Mouse (Mus musculus): Measurements from ENCODE around the gene Sgms1. TPM values are rescaled to one million over a fixed set of nuclear protein-coding genes. Genes with fewer than 3 reads are reported as not detected.
A peak's percentile ranks its signal among the peaks of the same experiment; 100 is the strongest.
"Not testable (repeated sequence)": the region's sequence is repeated elsewhere in the genome, so short reads cannot be mapped to it uniquely, and the experiment has no call there.

Sgms1 gene
- polyA plus RNA-seq, 1 experiment from 2014 or later, result 15.7 TPM

- H3K9ac ChIP-seq (replicated peaks); H3K36me3 ChIP-seq; H3K9me3 ChIP-seq; H3K4me2 ChIP-seq (replicated peaks); ATAC-seq (replicated peaks); H3K4me1 ChIP-seq; H3K4me3 ChIP-seq; H3K27me3 ChIP-seq; H3K27ac ChIP-seq (replicated peaks): not testable (repeated sequence)
- WGBS, result 88% methylated on average over 1 of the region's 1 CpGs
Observed at GRCm38 (mm10) chr19:32317347-32317746, 72.2 kb downstream of the Sgms1 start.

- no peaks in the 10 kb centered on the region for H3K27me3 ChIP-seq
- 88% methylated on average over 4 of the region's 4 CpGs for WGBS
Observed at GRCm38 (mm10) chr19:32313304-32313703, 76.2 kb downstream of the Sgms1 start.

GRCm38 (mm10) chr19:32311762-32312161, 77.8 kb downstream of the Sgms1 start:
- Histone ChIP-seq H3K4me3 (no peak overlapping the region), H3K9ac (replicated peaks) (no peak overlapping the region), H3K4me2 (replicated peaks) (no peak overlapping the region), H3K36me3 (no peaks in the 10 kb centered on the region), H3K27ac (replicated peaks) (no peak overlapping the region), H3K9me3 (no peaks in the 10 kb centered on the region), H3K27me3 (no peaks in the 10 kb centered on the region), H3K4me1 (no peaks in the 10 kb centered on the region)
- WGBS, result 91% methylated on average over 5 of the region's 5 CpGs
- ATAC-seq (replicated peaks), result no peak

More at GRCm38 (mm10) chr19:32313304-32313703, 76.2 kb downstream of the Sgms1 start:
- Histone ChIP-seq H3K36me3 (no peaks in the 10 kb centered on the region), H3K9me3 (no peaks in the 10 kb centered on the region), H3K4me1 (no peaks in the 10 kb centered on the region), H3K27ac (replicated peaks) (no peak overlapping the region), H3K4me3 (no peak overlapping the region), H3K9ac (replicated peaks) (no peak overlapping the region), H3K4me2 (replicated peaks) (no peak overlapping the region)
- no peak for ATAC-seq (replicated peaks)

- H3K4me3 ChIP-seq, result no peak overlapping the region
- no peaks in the 10 kb centered on the region for H3K36me3 ChIP-seq
- ATAC-seq (replicated peaks), result no peak
- no peak overlapping the region for H3K27ac ChIP-seq (replicated peaks)
- H3K9me3 ChIP-seq, result no peaks in the 10 kb centered on the region
- H3K9ac ChIP-seq (replicated peaks), result no peak overlapping the region
- H3K4me1 ChIP-seq, result no peaks in the 10 kb centered on the region
- no peaks in the 10 kb centered on the region for H3K27me3 ChIP-seq
- no peak overlapping the region for H3K4me2 ChIP-seq (replicated peaks)
- 90% methylated on average over 3 of the region's 3 CpGs for WGBS
Observed at GRCm38 (mm10) chr19:32311063-32311462, 78.5 kb downstream of the Sgms1 start.

GRCm38 (mm10) chr19:32310483-32310882, 79.0 kb downstream of the Sgms1 start:
- Histone ChIP-seq H3K36me3 (no peaks in the 10 kb centered on the region), H3K4me1 (no peaks in the 10 kb centered on the region), H3K9ac (replicated peaks) (no peak overlapping the region), H3K4me2 (replicated peaks) (no peak overlapping the region), H3K27me3 (no peaks in the 10 kb centered on the region), H3K9me3 (no peaks in the 10 kb centered on the region), H3K4me3 (no peak overlapping the region), H3K27ac (replicated peaks) (no peak overlapping the region)
- no peak for ATAC-seq (replicated peaks)
- WGBS, result 94% methylated on average over 5 of the region's 5 CpGs

GRCm38 (mm10) chr19:32309346-32309745, 80.2 kb downstream of the Sgms1 start:
- Histone ChIP-seq H3K9ac (replicated peaks) (no peak overlapping the region), H3K27ac (replicated peaks) (no peak overlapping the region), H3K4me3 (no peak overlapping the region), H3K9me3 (no peaks in the 10 kb centered on the region), H3K4me2 (replicated peaks) (no peak overlapping the region), H3K36me3 (no peaks in the 10 kb centered on the region), H3K27me3 (no peaks in the 10 kb centered on the region), H3K4me1 (no peaks in the 10 kb centered on the region)
- 0 out of 2 replicates have a peak, but pooled peaks have one; percentile 43 for ATAC-seq (replicated peaks)
- 84% methylated on average over 3 of the region's 3 CpGs for WGBS

- H3K36me3 ChIP-seq, result no peaks in the 10 kb centered on the region
- 83% methylated on average over 3 of the region's 3 CpGs for WGBS
- H3K4me1 ChIP-seq, result no peaks in the 10 kb centered on the region
- H3K4me3 ChIP-seq, result no peak overlapping the region
- H3K9me3 ChIP-seq, result no peaks in the 10 kb centered on the region
- no peaks in the 10 kb centered on the region for H3K27me3 ChIP-seq
- no peak overlapping the region for H3K4me2 ChIP-seq (replicated peaks)
- H3K27ac ChIP-seq (replicated peaks), result no peak overlapping the region
- ATAC-seq (replicated peaks), result no peak
- H3K9ac ChIP-seq (replicated peaks), result no peak overlapping the region
Observed at GRCm38 (mm10) chr19:32308311-32308710, 81.2 kb downstream of the Sgms1 start.

- no peak overlapping the region for H3K4me3 ChIP-seq
- ATAC-seq (replicated peaks), result no peak
- H3K4me2 ChIP-seq (replicated peaks), result no peak overlapping the region
- H3K9ac ChIP-seq (replicated peaks), result no peak overlapping the region
- no peak overlapping the region for H3K27ac ChIP-seq (replicated peaks)
- no peaks in the 10 kb centered on the region for H3K36me3 ChIP-seq
- WGBS, result 35% methylated on average over 4 of the region's 4 CpGs
- H3K27me3 ChIP-seq, result no peaks in the 10 kb centered on the region
- no peaks in the 10 kb centered on the region for H3K9me3 ChIP-seq
- no peaks in the 10 kb centered on the region for H3K4me1 ChIP-seq
Observed at GRCm38 (mm10) chr19:32304898-32305297, 84.6 kb downstream of the Sgms1 start.

- no peak overlapping the region for H3K27ac ChIP-seq (replicated peaks)
- ATAC-seq (replicated peaks), result 0 out of 2 replicates have a peak, but pooled peaks have one; percentile 38
Observed at GRCm38 (mm10) chr19:32304008-32304873, 85.3 kb downstream of the Sgms1 start.

GRCm38 (mm10) chr19:32302835-32303381, 86.6 kb downstream of the Sgms1 start:
- Histone ChIP-seq H3K4me3 (no peak overlapping the region), H3K9me3 (no peaks in the 10 kb centered on the region), H3K36me3 (no peaks in the 10 kb centered on the region), H3K27ac (replicated peaks) (no peak overlapping the region), H3K27me3 (no peaks in the 10 kb centered on the region), H3K4me2 (replicated peaks) (no peak overlapping the region), H3K9ac (replicated peaks) (no peak overlapping the region), H3K4me1 (peaks cover 2% of the 10 kb centered on the region; the same call in 1 of the 2 replicates)
- 85% methylated on average over 5 of the region's 5 CpGs for WGBS
- no peak for ATAC-seq (replicated peaks)

More at GRCm38 (mm10) chr19:32304008-32304873, 85.3 kb downstream of the Sgms1 start:
- H3K4me2 ChIP-seq (replicated peaks), result no peak overlapping the region
- H3K9ac ChIP-seq (replicated peaks), result no peak overlapping the region
- H3K36me3 ChIP-seq, result no peaks in the 10 kb centered on the region
- H3K4me1 ChIP-seq, result no peaks in the 10 kb centered on the region
- no peaks in the 10 kb centered on the region for H3K9me3 ChIP-seq
- no peak overlapping the region for H3K4me3 ChIP-seq
- no peaks in the 10 kb centered on the region for H3K27me3 ChIP-seq
- 73% methylated on average over 9 of the region's 9 CpGs for WGBS

GRCm38 (mm10) chr19:32301568-32301967, 87.9 kb downstream of the Sgms1 start:
- H3K27me3 ChIP-seq, result no peaks in the 10 kb centered on the region
- H3K36me3 ChIP-seq, result no peaks in the 10 kb centered on the region
- no peaks in the 10 kb centered on the region for H3K9me3 ChIP-seq
- H3K27ac ChIP-seq (replicated peaks), result no peak overlapping the region
- H3K4me3 ChIP-seq, result no peak overlapping the region
- H3K4me2 ChIP-seq (replicated peaks), result no peak overlapping the region
- no peak for ATAC-seq (replicated peaks)
- H3K4me1 ChIP-seq, result peaks cover 3% of the 10 kb centered on the region; the same call in 1 of the 2 replicates
- H3K9ac ChIP-seq (replicated peaks), result no peak overlapping the region
- WGBS, result 87% methylated on average over 3 of the region's 3 CpGs

- H3K27me3 ChIP-seq, result no peaks in the 10 kb centered on the region
- no peak overlapping the region for H3K27ac ChIP-seq (replicated peaks)
- H3K4me2 ChIP-seq (replicated peaks), result no peak overlapping the region
- H3K9me3 ChIP-seq, result no peaks in the 10 kb centered on the region
- peaks cover 6% of the 10 kb centered on the region; the same call in 1 of the 2 replicates for H3K4me1 ChIP-seq
- no peaks in the 10 kb centered on the region for H3K36me3 ChIP-seq
- H3K4me3 ChIP-seq, result no peak overlapping the region
- peak; percentile 44; the same call in 1 of the 2 replicates for ATAC-seq (replicated peaks)
- no peak overlapping the region for H3K9ac ChIP-seq (replicated peaks)
- 35% methylated on average over 7 of the region's 7 CpGs for WGBS
Observed at GRCm38 (mm10) chr19:32298221-32298620, 91.3 kb downstream of the Sgms1 start.

Measured in forebrain, embryonic 15.5 days (tissue).